ENCODE assay signal across 10 mouse cellular contexts in genomic region chr13:77048461-77048860, GRCm38 (mm10).
DNase-seq lines count a peak whose midpoint lies in the region; ATAC-seq and TF ChIP-seq lines count a peak whose summit lies in the region.
"Had no signal": no experiment of that assay in that cellular context is flagged by ENCODE, and none has a peak within 500 bp of the region (broad histone marks: within the 10 kb centered on the region; RNA-seq: fewer than 3 reads in every experiment).

No protein-coding gene starts in this region.

- DNase-seq in frontal cortex, adult 2 months (ENCODE audit: extremely low spot score in 1 of 2, low spot score in 1 of 2) = peak; percentile 37 to 76
- DNase-seq in frontal cortex, postnatal 14 days (ENCODE audit: low spot score in 2 of 2) = no peak
- peak; percentile 30 for DNase-seq in midbrain, postnatal 0 days (ENCODE audit: low spot score)
- DNase-seq in midbrain, embryonic 10.5 days (ENCODE audit: low spot score) = no peak
- DNase-seq in forebrain, postnatal 0 days = peak; percentile 81
- peak; percentile 83 for DNase-seq in telencephalon, adult 2 months (ENCODE audit: low read depth, low spot score)
- DNase-seq in thymus, postnatal 0 days (ENCODE audit: low spot score) = no peak
- DNase-seq in adrenal gland, adult (ENCODE audit: inconsistent age in 2 of 2, low spot score in 1 of 2) = no peak
- DNase-seq: adrenal gland, postnatal 10 days had no signal

- no peak for ATAC-seq in midbrain, postnatal 0 days (ENCODE audit: low FRiP score)
- peak; percentile 76 for ATAC-seq in forebrain, postnatal 0 days

- no peaks in the 10 kb centered on the region for H3K27me3 ChIP-seq in midbrain, postnatal 0 days (ENCODE audit: insufficient read depth, low read length)
- no peaks in the 10 kb centered on the region for H3K27me3 ChIP-seq in midbrain, embryonic 10.5 days (ENCODE audit: low read depth, poor library complexity, severe bottlenecking)
- H3K27me3 ChIP-seq in forebrain, postnatal 0 days (ENCODE audit: insufficient read depth, low read length) = no peaks in the 10 kb centered on the region
- H3K27me3 ChIP-seq: heart, embryonic 13.5 days had no signal

- no peak overlapping the region for H3K27ac ChIP-seq in midbrain, postnatal 0 days (ENCODE audit: low read depth, low read length)
- H3K27ac ChIP-seq in midbrain, embryonic 10.5 days (replicated peaks) = no peak overlapping the region
- peak overlapping the region; percentile 41; the same call in 1 of the 2 replicates for H3K27ac ChIP-seq in forebrain, postnatal 0 days (ENCODE audit: low read depth, low read length)
- H3K27ac ChIP-seq: heart, embryonic 13.5 days had no signal

- H3K9ac ChIP-seq in midbrain, postnatal 0 days (replicated peaks; ENCODE audit: low read length, poor library complexity, severe bottlenecking) = no peak overlapping the region
- no peak overlapping the region for H3K9ac ChIP-seq in forebrain, postnatal 0 days
- H3K9ac ChIP-seq: heart, embryonic 13.5 days had no signal

- H3K36me3 ChIP-seq in midbrain, postnatal 0 days (ENCODE audit: insufficient read depth, low read length) = no peaks in the 10 kb centered on the region
- peaks cover 22% of the 10 kb centered on the region for H3K36me3 ChIP-seq in midbrain, embryonic 10.5 days
- H3K36me3 ChIP-seq in forebrain, postnatal 0 days (ENCODE audit: insufficient read depth) = no peaks in the 10 kb centered on the region

- no peak for TF ChIP-seq CTCF in midbrain, postnatal 0 days (IDR thresholded peaks at IDR 0.05)
- no peak for TF ChIP-seq CTCF in forebrain, postnatal 0 days (IDR thresholded peaks at IDR 0.05; ENCODE audit: low read depth)

- WGBS in midbrain, postnatal 0 days = 68% methylated on average over 1 of the region's 1 CpGs
- WGBS in midbrain, embryonic 10.5 days = 92% methylated on average over 1 of the region's 1 CpGs
- 48% methylated on average over 1 of the region's 1 CpGs for WGBS in forebrain, postnatal 0 days

- H3K9me3 ChIP-seq in midbrain, postnatal 0 days (ENCODE audit: low read length) = no peaks in the 10 kb centered on the region
- no peaks in the 10 kb centered on the region for H3K9me3 ChIP-seq in midbrain, embryonic 10.5 days (replicated peaks)
- H3K9me3 ChIP-seq in forebrain, postnatal 0 days (ENCODE audit: low read length) = no peaks in the 10 kb centered on the region
- H3K9me3 ChIP-seq: heart, embryonic 13.5 days had no signal

- H3K4me2 ChIP-seq in midbrain, postnatal 0 days (ENCODE audit: low read depth, low read length, poor library complexity, severe bottlenecking) = no peak overlapping the region
- H3K4me2 ChIP-seq in forebrain, postnatal 0 days (ENCODE audit: low read depth) = no peak overlapping the region
- H3K4me2 ChIP-seq: heart, embryonic 13.5 days had no signal

- no peaks in the 10 kb centered on the region for H3K4me1 ChIP-seq in midbrain, postnatal 0 days (ENCODE audit: insufficient read depth, low read length)
- H3K4me1 ChIP-seq in midbrain, embryonic 10.5 days = 0 out of 2 replicates have a peak, but pooled peaks cover 5% of the 10 kb centered on the region
- no peaks in the 10 kb centered on the region for H3K4me1 ChIP-seq in forebrain, postnatal 0 days (ENCODE audit: insufficient read depth)

- no peak overlapping the region for H3K4me3 ChIP-seq in midbrain, postnatal 0 days (ENCODE audit: low read depth, low read length)
- H3K4me3 ChIP-seq in midbrain, embryonic 10.5 days = no peak overlapping the region
- no peak overlapping the region for H3K4me3 ChIP-seq in forebrain, postnatal 0 days (ENCODE audit: low read depth, low read length)
- H3K4me3 ChIP-seq: heart, embryonic 13.5 days had no signal

Comparison
In these comparisons a context has a peak if more than half of its experiments do, and no peak if none do; other contexts are left out.
1. DNase-seq: peak in frontal cortex, adult 2 months (2 of 2), midbrain, postnatal 0 days (single experiment), forebrain, postnatal 0 days (single experiment) and telencephalon, adult 2 months (single experiment); none in frontal cortex, postnatal 14 days (0 of 2), midbrain, embryonic 10.5 days (single experiment), thymus, postnatal 0 days (single experiment) and adrenal gland, adult (0 of 2).